Mouse (Mus musculus) left cerebral cortex, postnatal 36 days (tissue): ENCODE measurements at regions not wholly inside any gene's neighbourhood (a gene's known extent, or its start where the extent isn't known, plus 50 kb on each side); places are given as distances from the start of the nearest gene placed in this dataset.

Experiments used
- DNase-seq, 2 experiments: peaks; one replicate each; pipeline ENCODE4 v3.0.0; 2021 to 2022; ENCODE audit warnings: low spot score in 2 of 2, mixed read lengths in 1 of 2
- intact Hi-C: fragments of 180-260 bp; cut with DNase I; formaldehyde crosslinking; loops from one replicate; pipeline ENCODE4 v1.15.1; 2025

- intact Hi-C loops, result no loop called here
- DNase-seq, result no peak
Measured at GRCm38 (mm10) chr13:102094193-102094592, 326.2 kb upstream of the Pik3r1 start.

DNA sequence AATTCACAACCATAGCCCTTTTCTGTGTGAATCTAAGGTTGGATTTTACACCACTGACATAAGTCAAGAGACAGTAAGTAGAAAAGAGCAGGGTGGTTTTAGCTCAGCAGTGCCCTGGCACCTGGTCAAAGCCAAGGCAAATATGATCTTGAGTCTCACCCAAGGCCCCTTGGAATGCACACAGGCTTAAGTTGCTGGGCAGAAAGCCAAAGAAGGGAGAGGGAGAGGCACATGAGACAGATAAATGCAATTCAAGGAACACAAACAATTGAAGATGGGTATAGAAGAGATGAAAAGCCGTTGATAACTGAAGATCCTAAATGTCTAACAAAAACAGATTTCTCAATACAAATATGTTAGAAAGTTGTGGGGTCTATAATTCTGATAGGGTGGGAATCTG, 335.1 kb upstream of the Pik3r1 start:
- intact Hi-C loops, result no loop called here
- DNase-seq, result no peak

DNA sequence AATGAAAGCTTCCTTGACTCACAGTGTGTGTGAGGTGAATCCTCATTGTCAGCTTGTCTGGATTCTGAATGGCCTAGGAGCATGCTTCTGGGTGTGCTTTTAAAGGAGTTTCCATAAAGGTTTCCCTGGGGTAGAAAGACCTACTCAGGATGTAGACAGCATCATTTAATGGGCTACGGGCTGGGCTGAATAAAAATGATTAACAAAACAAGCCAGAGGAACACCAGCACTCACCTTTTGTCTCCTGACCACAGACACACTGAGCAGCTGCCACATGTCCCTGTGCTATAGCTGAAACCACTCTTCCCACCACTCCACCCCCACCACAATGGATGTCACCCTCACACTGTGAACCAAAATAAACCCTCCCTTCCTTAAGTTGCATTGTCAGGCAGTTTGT, 338.2 kb upstream of the Pik3r1 start:
- intact Hi-C loops, result no loop called here
- DNase-seq, result no peak

GRCm38 (mm10) chr13:102108204-102108603, 340.2 kb upstream of the Pik3r1 start:
- intact Hi-C loops, result no loop called here
- no peak for DNase-seq

- DNase-seq, result no peak
- intact Hi-C loops, result no loop called here
Measured at GRCm38 (mm10) chr13:102108916-102109315, 340.9 kb upstream of the Pik3r1 start.

DNA sequence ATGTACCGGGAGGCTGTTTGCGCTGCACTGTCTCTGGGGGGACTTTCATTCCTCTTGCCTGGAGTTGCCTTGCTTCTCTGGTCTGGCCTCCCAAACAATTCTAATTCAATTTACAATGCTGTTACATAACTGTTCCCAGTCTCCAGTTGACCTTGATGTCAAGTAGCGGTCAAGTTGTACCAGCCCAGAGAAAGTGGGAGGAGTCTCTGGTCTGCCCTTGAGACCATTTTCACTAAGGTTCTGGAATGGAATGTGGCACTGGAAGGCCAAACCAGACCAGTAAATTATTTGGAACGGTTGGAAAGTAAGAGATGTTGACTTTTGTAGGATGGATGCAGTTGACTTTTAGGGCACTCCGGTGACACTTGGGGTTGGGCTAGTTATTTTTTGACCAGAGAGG, 345.9 kb upstream of the Pik3r1 start:
- no peak for DNase-seq
- intact Hi-C loops, result no loop called here

GRCm38 (mm10) chr13:102122341-102122740, 354.3 kb upstream of the Pik3r1 start:
- DNase-seq, result no peak
- intact Hi-C loops, result no loop called here

GRCm38 (mm10) chr13:102127933-102128430, 360.0 kb upstream of the Pik3r1 start:
- DNase-seq, result no peak
- intact Hi-C loops, result no loop called here

DNA sequence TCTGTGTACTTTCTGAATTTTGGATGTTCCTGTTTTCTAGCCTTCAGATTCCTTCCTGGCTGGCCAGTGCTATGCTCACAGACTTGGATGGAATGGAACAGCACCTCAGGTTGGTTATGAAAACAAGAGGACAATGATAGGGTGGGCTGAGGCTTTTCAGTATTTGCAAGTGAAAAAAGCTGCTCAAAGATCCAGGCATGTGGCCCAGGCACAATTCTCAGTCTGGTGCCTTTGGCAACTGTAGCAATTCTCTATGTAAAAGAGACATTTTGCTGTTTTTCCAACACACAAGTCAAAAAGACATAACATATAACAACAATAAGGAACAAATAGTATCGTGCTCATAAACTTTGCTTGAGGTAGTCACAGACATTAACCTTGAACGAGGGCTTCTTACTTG, 363.4 kb upstream of the Pik3r1 start:
- intact Hi-C loops, result no loop called here

GRCm38 (mm10) chr13:102132154-102132553, 364.1 kb upstream of the Pik3r1 start:
- intact Hi-C loops, result no loop called here
- DNase-seq, result no peak

More for the DNA sequence above, 363.4 kb upstream of the Pik3r1 start:
- no peak for DNase-seq

GRCm38 (mm10) chr13:102132696-102133095, 364.7 kb upstream of the Pik3r1 start:
- intact Hi-C loops, result no loop called here
- no peak for DNase-seq

- intact Hi-C loops, result no loop called here
- no peak for DNase-seq
Measured at GRCm38 (mm10) chr13:102135210-102135609, 367.2 kb upstream of the Pik3r1 start.

DNA sequence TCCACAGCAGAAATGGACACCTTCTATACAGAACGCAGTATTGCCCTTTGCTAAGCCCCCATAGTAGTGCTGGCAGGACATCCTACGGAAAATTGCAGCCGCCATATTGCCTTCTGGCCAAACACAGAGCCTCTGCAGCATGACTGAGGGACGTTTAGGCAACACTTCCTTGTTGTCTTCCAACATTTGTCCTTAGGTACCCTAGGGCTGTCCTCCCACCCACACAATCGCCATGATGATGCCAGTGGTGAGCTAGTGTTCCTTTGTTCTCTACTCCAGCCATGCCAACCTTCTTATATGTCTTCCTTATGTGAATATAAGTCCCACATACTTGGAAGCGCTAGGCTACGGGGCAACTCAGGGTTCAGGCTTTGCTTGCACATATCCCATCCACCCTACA, 375.0 kb upstream of the Pik3r1 start:
- intact Hi-C loops, result no loop called here
- DNase-seq, result no peak

DNA sequence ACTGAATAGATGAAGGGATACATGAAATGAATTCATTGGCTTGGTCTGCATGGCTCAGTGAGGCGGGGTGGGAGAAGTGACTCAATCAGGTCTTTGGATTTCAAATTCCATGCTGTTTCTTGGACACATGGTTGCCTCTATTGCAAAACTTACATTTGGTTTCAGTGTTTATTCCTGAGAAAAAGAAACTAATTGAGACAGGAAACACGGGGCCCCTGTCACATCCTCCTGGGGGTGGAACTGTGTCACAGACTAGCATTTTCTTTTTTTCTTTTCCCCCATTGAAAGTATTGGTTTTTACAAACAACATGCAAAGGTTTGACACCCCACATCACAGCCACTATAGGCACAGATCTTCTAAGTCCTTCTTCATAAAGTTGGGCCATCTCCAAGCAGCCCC, 375.8 kb upstream of the Pik3r1 start:
- no peak for DNase-seq
- intact Hi-C loops, result no loop called here

GRCm38 (mm10) chr13:102148039-102148438, 380.0 kb upstream of the Pik3r1 start:
- intact Hi-C loops, result no loop called here
- DNase-seq, result peak in 1 of 2 experiments; percentile 4

DNA sequence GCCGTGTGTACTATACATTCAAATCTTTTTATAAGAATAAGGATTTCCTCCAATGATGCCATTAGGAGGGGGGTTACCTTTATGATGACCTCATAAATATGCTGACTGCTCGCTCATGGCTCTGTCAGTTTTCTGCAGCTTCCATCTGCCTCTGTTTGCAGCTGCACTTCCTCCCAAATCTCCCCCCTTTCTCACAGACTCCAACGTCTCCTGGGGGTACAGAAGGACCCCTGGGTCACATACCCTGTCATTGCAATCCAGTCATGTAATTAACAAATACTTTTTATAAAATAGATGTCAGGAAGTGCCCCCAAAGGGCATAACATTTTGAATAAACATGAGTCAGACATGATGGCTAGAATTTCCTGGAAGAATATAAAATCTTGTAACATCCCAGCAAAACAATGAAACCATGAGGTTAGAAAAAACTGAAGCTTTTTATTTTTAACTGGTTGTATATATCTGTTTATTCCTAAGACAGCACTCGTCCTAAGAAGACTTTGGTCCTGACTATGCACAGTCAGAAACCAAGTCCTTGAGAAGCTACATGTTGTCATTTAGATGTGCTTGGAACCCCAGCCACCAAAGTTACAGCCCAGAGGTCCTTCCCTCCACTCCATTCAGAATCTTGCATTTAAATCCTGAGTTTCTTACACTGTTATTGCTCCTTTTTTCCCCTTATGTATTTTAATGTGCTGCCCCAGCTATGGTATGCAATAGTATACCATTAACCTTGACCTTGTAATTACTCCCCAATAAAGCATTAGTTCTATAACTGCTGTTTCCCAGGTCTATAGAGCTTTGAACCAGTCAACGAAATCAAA, 386.0 kb upstream of the Pik3r1 start:
- no peak for DNase-seq
- intact Hi-C loops, result no loop called here

GRCm38 (mm10) chr13:102154609-102154899, 386.5 kb upstream of the Pik3r1 start:
- intact Hi-C loops, result no loop called here
- DNase-seq, result no peak

DNA sequence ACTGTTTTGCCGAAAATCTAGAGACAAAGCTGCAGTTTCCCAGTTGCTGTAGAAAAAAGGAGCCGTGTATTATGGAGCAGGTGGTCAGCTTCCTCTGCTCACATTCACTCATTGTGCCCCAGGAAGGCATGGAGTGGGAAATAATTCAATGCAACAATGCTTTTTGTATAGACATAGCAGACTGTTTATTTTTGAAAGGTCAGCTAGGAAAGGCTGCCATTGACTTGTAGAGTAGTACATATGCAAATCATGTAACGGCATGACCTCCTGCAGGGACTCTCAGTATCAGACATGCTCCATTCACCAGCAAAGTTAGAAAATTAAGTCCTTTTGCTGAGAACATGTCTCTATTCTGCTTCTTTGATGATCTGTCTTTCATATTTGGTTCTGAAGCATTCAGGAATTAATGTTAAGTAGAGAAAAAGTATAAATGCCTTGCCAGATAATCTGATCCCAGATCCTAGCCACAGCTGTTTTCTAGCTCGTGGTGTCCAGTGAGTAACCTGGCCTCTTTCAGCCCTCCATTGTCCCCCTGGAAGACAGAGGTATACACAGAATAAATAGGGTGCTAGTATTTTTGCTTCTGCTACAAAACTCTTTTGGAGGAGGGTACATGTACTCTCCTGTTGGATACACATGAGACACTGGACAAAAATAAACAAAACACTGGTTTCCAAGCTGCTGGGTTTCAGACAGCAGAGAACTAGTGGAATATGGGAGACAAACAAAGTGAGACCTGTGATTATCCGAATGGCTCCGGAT, 389.5 kb upstream of the Pik3r1 start:
- intact Hi-C loops, result no loop called here
- no peak for DNase-seq

- intact Hi-C loops, result no loop called here
- DNase-seq, result no peak
Measured at GRCm38 (mm10) chr13:102173382-102174234, 405.6 kb upstream of the Pik3r1 start.

- DNase-seq, result no peak
- intact Hi-C loops, result no loop called here
Measured at GRCm38 (mm10) chr13:102174431-102174830, 406.4 kb upstream of the Pik3r1 start.
